Mouse (Mus musculus): ENCODE data around the gene Pus10. TPM values are rescaled to one million over a fixed set of nuclear protein-coding genes. Genes with fewer than 3 reads are reported as not detected.
"Not testable (repeated sequence)": the region's sequence is repeated elsewhere in the genome, so short reads cannot be mapped to it uniquely, and the experiment has no call there.

Gene Pus10
- polyA plus RNA-seq, 1 experiment from 2014 or later, result 11.5 TPM

GRCm38 (mm10) chr11:23762635-23763034 is 97.2 kb downstream of the Pus10 start:
- Histone ChIP-seq H3K4me3 (ENCODE audit: low read depth, low read length) (no peak overlapping the region), H3K36me3 (ENCODE audit: control insufficient read depth, insufficient read depth, low read length) (no peaks in the 10 kb centered on the region), H3K4me1 (ENCODE audit: control insufficient read depth, insufficient read depth, low read length) (no peaks in the 10 kb centered on the region), H3K27ac (ENCODE audit: low read length) (no peak overlapping the region), H3K4me2 (ENCODE audit: low read length) (no peak overlapping the region), H3K9ac (ENCODE audit: low read depth, low read length) (no peak overlapping the region), H3K27me3 (ENCODE audit: control insufficient read depth, insufficient read depth, low read depth, low read length) (no peaks in the 10 kb centered on the region), H3K9me3 (replicated peaks; ENCODE audit: control insufficient read depth, low read length, poor library complexity, severe bottlenecking) (no peaks in the 10 kb centered on the region)
- no peak for ATAC-seq
- 94% methylated on average over 2 of the region's 2 CpGs for WGBS

DNA sequence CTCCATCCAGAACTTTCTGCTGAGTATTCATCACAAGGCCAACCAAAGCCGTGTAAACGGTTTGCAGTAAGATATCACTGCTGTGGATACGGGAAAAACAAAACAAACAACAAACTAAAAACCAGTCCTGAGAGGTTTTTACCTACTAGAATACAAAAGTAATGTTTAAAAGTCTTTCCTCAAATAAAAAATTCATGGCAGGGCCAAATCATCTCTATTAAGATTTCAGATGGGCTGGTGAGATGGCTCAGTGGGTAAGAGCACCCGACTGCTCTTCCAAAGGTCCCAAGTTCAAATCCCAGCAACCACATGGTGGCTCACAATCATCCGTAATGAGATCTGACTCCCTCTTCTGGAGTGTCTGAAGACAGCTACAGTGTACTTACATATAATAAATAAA is 101.9 kb downstream of the Pus10 start:
- H3K4me2 ChIP-seq (ENCODE audit: low read length); H3K4me1 ChIP-seq (ENCODE audit: control insufficient read depth, insufficient read depth, low read length); H3K4me3 ChIP-seq (ENCODE audit: low read depth, low read length); H3K9ac ChIP-seq (ENCODE audit: low read depth, low read length); H3K27me3 ChIP-seq (ENCODE audit: control insufficient read depth, insufficient read depth, low read depth, low read length); ATAC-seq; H3K27ac ChIP-seq (ENCODE audit: low read length); H3K36me3 ChIP-seq (ENCODE audit: control insufficient read depth, insufficient read depth, low read length); H3K9me3 ChIP-seq (replicated peaks; ENCODE audit: control insufficient read depth, low read length, poor library complexity, severe bottlenecking): not testable (repeated sequence)
- 84% methylated on average over 4 of the region's 5 CpGs for WGBS

DNA sequence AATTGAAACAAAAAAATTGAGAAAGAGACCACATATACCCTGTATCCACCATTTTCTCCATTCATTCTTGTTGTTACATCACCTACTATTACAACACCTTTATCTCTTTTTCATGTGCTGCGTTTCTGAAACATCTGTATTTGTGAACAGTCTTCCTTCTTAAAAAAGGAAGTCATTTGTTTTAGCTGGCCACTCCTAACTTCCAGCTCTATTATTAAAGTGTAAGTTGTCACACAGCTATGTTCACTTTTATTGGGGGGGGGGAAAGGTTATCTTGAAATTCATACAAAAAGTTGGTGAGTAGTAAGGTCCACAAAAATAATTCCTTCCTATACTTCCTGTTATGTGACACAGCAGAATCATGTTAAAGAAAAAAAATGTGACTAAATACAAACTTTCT is 102.5 kb downstream of the Pus10 start:
- H3K9me3 ChIP-seq (replicated peaks; ENCODE audit: control insufficient read depth, low read length, poor library complexity, severe bottlenecking), result no peaks in the 10 kb centered on the region
- H3K27ac ChIP-seq (ENCODE audit: low read length), result no peak overlapping the region
- H3K36me3 ChIP-seq (ENCODE audit: control insufficient read depth, insufficient read depth, low read length), result no peaks in the 10 kb centered on the region
- ATAC-seq, result no peak
- peaks cover 9% of the 10 kb centered on the region for H3K4me1 ChIP-seq (ENCODE audit: control insufficient read depth, insufficient read depth, low read length)
- no peak overlapping the region for H3K9ac ChIP-seq (ENCODE audit: low read depth, low read length)
- H3K4me3 ChIP-seq (ENCODE audit: low read depth, low read length), result no peak overlapping the region
- H3K4me2 ChIP-seq (ENCODE audit: low read length), result no peak overlapping the region
- 84% methylated on average over 1 of the region's 1 CpGs for WGBS
- H3K27me3 ChIP-seq (ENCODE audit: control insufficient read depth, insufficient read depth, low read depth, low read length), result no peaks in the 10 kb centered on the region; the same call in 1 of the 2 replicates

GRCm38 (mm10) chr11:23769033-23769432 is 103.6 kb downstream of the Pus10 start:
- no peaks in the 10 kb centered on the region for H3K36me3 ChIP-seq (ENCODE audit: control insufficient read depth, insufficient read depth, low read length)
- no peak for ATAC-seq
- no peak overlapping the region for H3K4me3 ChIP-seq (ENCODE audit: low read depth, low read length)
- H3K4me1 ChIP-seq (ENCODE audit: control insufficient read depth, insufficient read depth, low read length), result peaks cover 9% of the 10 kb centered on the region
- H3K9me3 ChIP-seq (replicated peaks; ENCODE audit: control insufficient read depth, low read length, poor library complexity, severe bottlenecking), result no peaks in the 10 kb centered on the region
- H3K27me3 ChIP-seq (ENCODE audit: control insufficient read depth, insufficient read depth, low read depth, low read length), result no peaks in the 10 kb centered on the region; the same call in 1 of the 2 replicates
- H3K27ac ChIP-seq (ENCODE audit: low read length), result no peak overlapping the region
- H3K4me2 ChIP-seq (ENCODE audit: low read length), result no peak overlapping the region
- no peak overlapping the region for H3K9ac ChIP-seq (ENCODE audit: low read depth, low read length)

- no peaks in the 10 kb centered on the region; the same call in 1 of the 2 replicates for H3K27me3 ChIP-seq (ENCODE audit: control insufficient read depth, insufficient read depth, low read depth, low read length)
- peak overlapping the region; percentile 78 for H3K4me2 ChIP-seq (ENCODE audit: low read length)
- no peak overlapping the region for H3K27ac ChIP-seq (ENCODE audit: low read length)
- peaks cover 9% of the 10 kb centered on the region for H3K4me1 ChIP-seq (ENCODE audit: control insufficient read depth, insufficient read depth, low read length)
- H3K36me3 ChIP-seq (ENCODE audit: control insufficient read depth, insufficient read depth, low read length), result no peaks in the 10 kb centered on the region
- peak; percentile 21 for ATAC-seq
- no peaks in the 10 kb centered on the region for H3K9me3 ChIP-seq (replicated peaks; ENCODE audit: control insufficient read depth, low read length, poor library complexity, severe bottlenecking)
- under 1% methylated on average over 25 of the region's 25 CpGs for WGBS
- H3K9ac ChIP-seq (ENCODE audit: low read depth, low read length), result peak overlapping the region; percentile 81
- peak overlapping the region; percentile 91 for H3K4me3 ChIP-seq (ENCODE audit: low read depth, low read length)
Observed at GRCm38 (mm10) chr11:23769686-23770509, 104.4 kb downstream of the Pus10 start.

GRCm38 (mm10) chr11:23770510-23770759 is 105.0 kb downstream of the Pus10 start:
- peaks cover 9% of the 10 kb centered on the region for H3K4me1 ChIP-seq (ENCODE audit: control insufficient read depth, insufficient read depth, low read length)
- peak overlapping the region; percentile 91 for H3K4me3 ChIP-seq (ENCODE audit: low read depth, low read length)
- no peaks in the 10 kb centered on the region for H3K9me3 ChIP-seq (replicated peaks; ENCODE audit: control insufficient read depth, low read length, poor library complexity, severe bottlenecking)
- H3K27ac ChIP-seq (ENCODE audit: low read length), result peak overlapping the region; percentile 84
- 0% methylated on average over 24 of the region's 24 CpGs for WGBS
- peak overlapping the region; percentile 81 for H3K9ac ChIP-seq (ENCODE audit: low read depth, low read length)
- no peaks in the 10 kb centered on the region; the same call in 1 of the 2 replicates for H3K27me3 ChIP-seq (ENCODE audit: control insufficient read depth, insufficient read depth, low read depth, low read length)
- H3K4me2 ChIP-seq (ENCODE audit: low read length), result peak overlapping the region; percentile 78
- no peak for ATAC-seq
- no peaks in the 10 kb centered on the region for H3K36me3 ChIP-seq (ENCODE audit: control insufficient read depth, insufficient read depth, low read length)

- WGBS, result 0% methylated on average over 62 of the region's 88 CpGs
Observed at GRCm38 (mm10) chr11:23770760-23771506, 105.5 kb downstream of the Pus10 start, which contains the start of gene Rel. TSS of gene Rel (minus strand) at chr11:23770970.

GRCm38 (mm10) chr11:23771507-23772097 is 106.1 kb downstream of the Pus10 start:
- H3K4me2 ChIP-seq (ENCODE audit: low read length), result peak overlapping the region; percentile 78
- H3K9me3 ChIP-seq (replicated peaks; ENCODE audit: control insufficient read depth, low read length, poor library complexity, severe bottlenecking), result no peaks in the 10 kb centered on the region
- H3K9ac ChIP-seq (ENCODE audit: low read depth, low read length), result peak overlapping the region; percentile 81
- H3K4me1 ChIP-seq (ENCODE audit: control insufficient read depth, insufficient read depth, low read length), result peaks cover 9% of the 10 kb centered on the region
- peak overlapping the region; percentile 84 for H3K27ac ChIP-seq (ENCODE audit: low read length)
- WGBS, result 7% methylated on average over 21 of the region's 21 CpGs
- no peak for ATAC-seq
- peak overlapping the region; percentile 91 for H3K4me3 ChIP-seq (ENCODE audit: low read depth, low read length)
- no peaks in the 10 kb centered on the region; the same call in 1 of the 2 replicates for H3K27me3 ChIP-seq (ENCODE audit: control insufficient read depth, insufficient read depth, low read depth, low read length)
- no peaks in the 10 kb centered on the region for H3K36me3 ChIP-seq (ENCODE audit: control insufficient read depth, insufficient read depth, low read length)

More at GRCm38 (mm10) chr11:23770760-23771506, 105.5 kb downstream of the Pus10 start, which contains the start of gene Rel:
- H3K4me1 ChIP-seq (ENCODE audit: control insufficient read depth, insufficient read depth, low read length), result peaks cover 9% of the 10 kb centered on the region
- H3K4me2 ChIP-seq (ENCODE audit: low read length), result peak within 1 kb of the TSS; percentile 78
- H3K27ac ChIP-seq (ENCODE audit: low read length), result peak within 1 kb of the TSS; percentile 84
- no peaks in the 10 kb centered on the region for H3K9me3 ChIP-seq (replicated peaks; ENCODE audit: control insufficient read depth, low read length, poor library complexity, severe bottlenecking)
- no peaks in the 10 kb centered on the region for H3K36me3 ChIP-seq (ENCODE audit: control insufficient read depth, insufficient read depth, low read length)
- peak within 1 kb of the TSS; percentile 81 for H3K9ac ChIP-seq (ENCODE audit: low read depth, low read length)
- H3K27me3 ChIP-seq (ENCODE audit: control insufficient read depth, insufficient read depth, low read depth, low read length), result no peaks in the 10 kb centered on the region; the same call in 1 of the 2 replicates
- ATAC-seq, result peak; percentile 94
- H3K4me3 ChIP-seq (ENCODE audit: low read depth, low read length), result peak within 1 kb of the TSS; percentile 91

All from midbrain, embryonic 16.5 days (tissue).